Mouse (Mus musculus): Measurements from ENCODE around the gene Vsig10.

DNA sequence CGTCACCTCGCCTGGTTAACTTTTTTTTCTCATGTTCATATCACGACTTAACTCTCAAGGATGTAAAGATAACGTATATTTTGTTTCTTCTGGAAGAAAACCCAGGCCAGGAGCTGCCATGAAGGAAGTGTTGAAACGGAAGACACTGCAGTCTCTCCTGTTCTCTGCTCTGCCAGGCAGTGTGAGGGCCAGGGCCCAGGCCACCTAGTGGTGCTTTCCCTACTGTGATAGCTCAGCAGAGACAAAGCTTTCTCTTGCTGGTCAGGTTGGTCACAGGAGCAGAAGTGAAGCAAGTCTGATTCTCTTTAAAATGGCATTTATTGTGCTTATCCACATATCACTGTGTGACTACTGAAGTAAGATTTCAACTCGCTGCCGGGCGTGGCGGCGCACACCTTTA lies 37.3 kb upstream of the Vsig10 start:
- TF ChIP-seq POLR2A (IDR thresholded peaks at IDR 0.05; ENCODE audit: low read depth, low read length) (no peak), CTCF (conservative IDR thresholded peaks at IDR 0.05; ENCODE audit: insufficient read depth, insufficient read length, low read depth, low read length) (peak; percentile 45; the same call in 1 of the 2 replicates)
